Mouse (Mus musculus) cerebellum, adult 11-12 months (tissue): ENCODE measurements around the gene Trip12.
A peak's percentile ranks its signal among the peaks of the same experiment; 100 is the strongest.

Experiments
- DNase-seq: peaks from one replicate; pipeline ENCODE4 v3.0.0; 2022

Trip12 gene

GRCm38 (mm10) chr1:84777455-84777854 lies 62.9 kb downstream of the Trip12 start:
- DNase-seq = no peak

GRCm38 (mm10) chr1:84758843-84759242 lies 81.5 kb downstream of the Trip12 start:
- no peak for DNase-seq

GRCm38 (mm10) chr1:84742156-84742555 lies 98.2 kb downstream of the Trip12 start:
- no peak for DNase-seq

- no peak for DNase-seq
Observed at GRCm38 (mm10) chr1:84740080-84740479, 100.2 kb downstream of the Trip12 start.

GRCm38 (mm10) chr1:84737097-84737496 lies 103.2 kb downstream of the Trip12 start:
- DNase-seq = no peak

- DNase-seq = no peak
Observed at GRCm38 (mm10) chr1:84733799-84734198, 106.5 kb downstream of the Trip12 start.

GRCm38 (mm10) chr1:84731763-84732162 lies 108.6 kb downstream of the Trip12 start:
- no peak for DNase-seq

- no peak for DNase-seq
Observed at GRCm38 (mm10) chr1:84722841-84723240, 117.5 kb downstream of the Trip12 start.

GRCm38 (mm10) chr1:84722371-84722770 lies 117.9 kb downstream of the Trip12 start:
- DNase-seq = no peak

- no peak for DNase-seq
Observed at GRCm38 (mm10) chr1:84721942-84722341, 118.4 kb downstream of the Trip12 start.

- peak; percentile 49 for DNase-seq
Observed at GRCm38 (mm10) chr1:84709810-84710785, 130.2 kb downstream of the Trip12 start.

- peak; percentile 53 for DNase-seq
Observed at GRCm38 (mm10) chr1:84709406-84709805, 130.9 kb downstream of the Trip12 start.

- no peak for DNase-seq
Observed at GRCm38 (mm10) chr1:84700254-84700653, 140.1 kb downstream of the Trip12 start.

GRCm38 (mm10) chr1:84697136-84697535 lies 143.2 kb downstream of the Trip12 start:
- peak; percentile 56 for DNase-seq

GRCm38 (mm10) chr1:84695517-84696411 lies 144.6 kb downstream of the Trip12 start, which contains the start of gene Dner:
TSS of gene Dner (minus strand) at chr1:84696221.
- peak; percentile 56 for DNase-seq

- DNase-seq = peak; percentile 68
Observed at GRCm38 (mm10) chr1:84694688-84695474, 145.4 kb downstream of the Trip12 start.

GRCm38 (mm10) chr1:84677910-84678309 lies 162.4 kb downstream of the Trip12 start:
- DNase-seq = no peak
